Mouse (Mus musculus) cerebellum, adult 11-12 months (tissue): ENCODE measurements at regions not wholly inside any gene's neighbourhood (a gene's known extent, or its start where the extent isn't known, plus 50 kb on each side); places are given as distances from the start of the nearest gene placed in this dataset.
"Not testable (repeated sequence)": the region's sequence is repeated elsewhere in the genome, so short reads cannot be mapped to it uniquely, and the experiment has no call there.

ENCODE experiments used
- DNase-seq: peaks from one replicate; pipeline ENCODE4 v3.0.0; 2022

GRCm38 (mm10) chr16:3114473-3115335 lies 476.1 kb upstream of the Olfr161 start:
- DNase-seq = peak; percentile 26

GRCm38 (mm10) chr16:3115336-3116112 lies 475.3 kb upstream of the Olfr161 start:
- not testable (repeated sequence) for DNase-seq

- peak; percentile 5 for DNase-seq
These were observed 474.7 kb upstream of the Olfr161 start for GRCm38 (mm10) chr16:3116113-3116511.

GRCm38 (mm10) chr16:3121216-3121615 lies 469.6 kb upstream of the Olfr161 start:
- DNase-seq = not testable (repeated sequence)

GRCm38 (mm10) chr16:3122145-3122860 lies 468.5 kb upstream of the Olfr161 start:
- not testable (repeated sequence) for DNase-seq

- peak; percentile 27 for DNase-seq
These were observed 467.9 kb upstream of the Olfr161 start for GRCm38 (mm10) chr16:3122861-3123477.

- not testable (repeated sequence) for DNase-seq
These were observed 463.5 kb upstream of the Olfr161 start for GRCm38 (mm10) chr16:3127317-3127716.
